In the genomic region with DNA sequence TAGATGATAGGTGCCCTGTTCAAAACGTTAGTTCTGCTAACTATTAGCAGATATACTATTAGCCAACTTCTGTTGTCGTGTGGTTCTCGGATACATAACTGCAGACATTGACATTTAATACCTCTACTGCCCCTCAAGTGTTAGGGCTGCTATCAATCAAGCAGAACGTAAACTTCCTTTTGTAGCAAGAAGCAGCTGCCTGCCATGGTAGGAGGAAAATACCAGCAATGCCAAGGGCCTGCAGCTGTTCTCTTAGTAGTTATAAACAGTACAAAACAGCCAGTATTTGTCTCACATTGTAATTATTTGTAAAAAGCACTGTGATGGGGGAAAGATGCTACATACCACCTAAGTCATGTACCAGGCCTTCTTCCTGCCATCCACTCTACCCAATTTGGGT, we compare ENCODE assay signal across 15 mouse cellular contexts.
"Had no signal": no experiment of that assay in that cellular context is flagged by ENCODE, and none has a peak within 500 bp of the region (broad histone marks: within the 10 kb centered on the region; RNA-seq: fewer than 3 reads in every experiment).

No protein-coding gene starts in this region.

- ATAC-seq: liver, embryonic 12.5 days; lung, postnatal 0 days; midbrain, embryonic 13.5 days had no signal

- H3K4me1 ChIP-seq: kidney, embryonic 15.5 days; liver, embryonic 12.5 days; midbrain, embryonic 13.5 days; neural tube, embryonic 15.5 days had no signal

- H3K4me3 ChIP-seq: kidney, embryonic 15.5 days; limb, embryonic 13.5 days; liver, embryonic 12.5 days; midbrain, embryonic 13.5 days; neural tube, embryonic 15.5 days had no signal

- H3K9ac ChIP-seq: kidney, embryonic 15.5 days; limb, embryonic 13.5 days; liver, embryonic 12.5 days; midbrain, embryonic 13.5 days; neural tube, embryonic 15.5 days had no signal

- H3K9me3 ChIP-seq: kidney, embryonic 15.5 days; limb, embryonic 13.5 days; liver, embryonic 12.5 days; midbrain, embryonic 13.5 days; neural tube, embryonic 15.5 days had no signal

- H3K36me3 ChIP-seq: kidney, embryonic 15.5 days; limb, embryonic 13.5 days; liver, embryonic 12.5 days; midbrain, embryonic 13.5 days; neural tube, embryonic 15.5 days had no signal

- DNase-seq: kidney, adult 2 months; kidney, postnatal 14 days; layer of hippocampus, postnatal 36 days; lung, postnatal 36 days; retina, postnatal 1 day; right cerebral cortex, postnatal 4 days; spleen, adult 18-20 months; thymus, adult 18-20 months; thymus, postnatal 14 days had no signal

- H3K4me2 ChIP-seq: kidney, embryonic 15.5 days; limb, embryonic 13.5 days; liver, embryonic 12.5 days; midbrain, embryonic 13.5 days; neural tube, embryonic 15.5 days had no signal

- H3K27ac ChIP-seq: kidney, embryonic 15.5 days; limb, embryonic 13.5 days; liver, embryonic 12.5 days; midbrain, embryonic 13.5 days; neural tube, embryonic 15.5 days had no signal

- H3K27me3 ChIP-seq: kidney, embryonic 15.5 days; limb, embryonic 13.5 days; midbrain, embryonic 13.5 days; neural tube, embryonic 15.5 days had no signal
